Mouse (Mus musculus) lung, postnatal 0 days (tissue): ENCODE measurements around the gene Arap1.
A peak's percentile ranks its signal among the peaks of the same experiment; 100 is the strongest.

Source experiments
- CTCF ChIP-seq: IDR thresholded peaks from 2 replicates; pipeline ENCODE4 v1.5.1; 2016; ENCODE audit warnings: antibody characterized with exemption, mild to moderate bottlenecking
- EP300 ChIP-seq: IDR thresholded peaks from 2 replicates; pipeline ENCODE4 v1.6.1; 2016; ENCODE audit warnings: antibody characterized with exemption, mild to moderate bottlenecking, control low read depth

GRCm38 (mm10) chr7:101450422-101451401 is 102.8 kb downstream of the Arap1 start:
- TF ChIP-seq CTCF (peak; percentile 99), EP300 (no peak)
